Mouse (Mus musculus) olfactory bulb, adult 2 months (tissue): ENCODE results near the gene Spon1. TPM values are rescaled to one million over a fixed set of nuclear protein-coding genes. Genes with fewer than 3 reads are reported as not detected.
A peak's percentile ranks its signal among the peaks of the same experiment; 100 is the strongest.

Experiments
- H3K27ac ChIP-seq: fragments of 200-500 bp; 2 replicates; pipeline ENCODE4 v1.5.1; 2012; ENCODE audit warnings: low read depth, low read length; ENCODE audit not compliant: insufficient read depth
- H3K4me1 ChIP-seq: fragments of 200-500 bp; 2 replicates; pipeline ENCODE4 v1.6.1; 2012; ENCODE audit warnings: low read length; ENCODE audit not compliant: control insufficient read depth, insufficient read depth
- H3K4me3 ChIP-seq: fragments of 200-500 bp; 2 replicates; pipeline ENCODE4 v1.5.1; 2012; ENCODE audit warnings: mild to moderate bottlenecking, low read depth, low read length, moderate library complexity; ENCODE audit not compliant: insufficient read depth
- CTCF ChIP-seq: fragments of 200-500 bp; IDR thresholded peaks from 2 replicates; pipeline ENCODE4 v1.5.1; 2012; ENCODE audit warnings: low read depth, mild to moderate bottlenecking, low read length, moderate library complexity; ENCODE audit not compliant: insufficient read depth
- POLR2A ChIP-seq: fragments of 200-500 bp; IDR thresholded peaks from 2 replicates; pipeline ENCODE4 v1.6.1; 2012; ENCODE audit warnings: mild to moderate bottlenecking, low read depth, low read length, moderate library complexity; ENCODE audit not compliant: insufficient read depth
- WGBS: fragments of 180-500 bp; shearing (Covaris S2); methylation state at CpG from one replicate; pipeline ENCODE4 v1.1.7; 2018; 5-methylcytosine and 5-hydroxymethylcytosine counted together
- polyA plus RNA-seq: library from polyadenylated mRNA; stranded (reverse); fragments of >200 nt; gene quantifications from 2 replicates; pipeline ENCODE4 v1.2.4, GENCODE M21; 2012; ENCODE audit warnings: low replicate concordance; ENCODE audit not compliant: missing spikeins, insufficient read depth, insufficient read length

Spon1 gene
- polyA plus RNA-seq, result not detected in 2 replicates

DNA sequence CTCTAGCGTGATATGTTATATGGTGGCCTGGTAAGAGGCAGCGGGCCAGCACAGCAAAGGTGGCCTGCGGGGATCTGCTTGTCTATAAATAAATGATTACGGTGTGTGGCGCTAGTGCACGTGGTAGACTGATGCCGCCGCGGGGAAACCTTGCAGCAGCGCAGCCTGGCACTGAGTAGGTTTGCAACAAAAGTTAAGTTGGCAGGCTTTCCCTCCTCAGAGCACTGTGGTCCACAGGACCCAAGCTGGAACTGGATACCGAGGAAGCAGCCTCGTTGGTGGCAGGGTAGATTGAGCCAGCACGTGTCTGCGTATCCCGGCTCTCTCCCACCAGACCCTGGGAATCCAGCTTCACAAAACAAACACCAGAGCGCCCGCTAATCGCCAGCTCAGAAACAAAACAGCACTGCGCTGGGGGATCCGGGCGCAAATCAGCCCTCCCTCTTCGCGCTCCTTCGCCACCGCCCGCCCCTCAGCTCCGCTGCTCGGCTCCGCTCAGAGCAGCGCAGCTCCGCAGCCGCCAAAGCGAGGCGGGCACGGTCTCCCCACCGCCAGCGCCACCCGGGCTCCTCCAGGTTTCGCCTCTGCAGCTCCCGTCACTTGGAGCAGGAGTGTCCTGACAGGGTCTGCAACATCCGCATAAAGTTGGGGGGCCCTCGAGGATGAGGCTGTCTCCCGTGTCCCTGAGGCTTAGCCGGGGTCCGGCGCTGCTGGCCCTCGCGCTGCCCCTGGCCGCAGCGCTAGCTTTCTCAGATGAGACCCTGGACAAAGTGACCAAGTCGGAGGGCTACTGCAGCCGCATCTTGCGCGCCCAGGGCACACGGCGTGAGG lies at the start of gene Spon1:
Spon1 (plus strand) TSS at position 332 of the 831 bp plus-strand sequence.
- peak within 1 kb of the TSS; percentile 58 for H3K4me3 ChIP-seq
- 1% methylated on average over 56 of the region's 56 CpGs for WGBS
- TF ChIP-seq CTCF, result no peak
- no peak for TF ChIP-seq POLR2A
- H3K27ac ChIP-seq, result peak within 1 kb of the TSS; percentile 10; the same call in 1 of the 2 replicates
- H3K4me1 ChIP-seq, result peaks cover 10% of the 10 kb centered on the region

DNA sequence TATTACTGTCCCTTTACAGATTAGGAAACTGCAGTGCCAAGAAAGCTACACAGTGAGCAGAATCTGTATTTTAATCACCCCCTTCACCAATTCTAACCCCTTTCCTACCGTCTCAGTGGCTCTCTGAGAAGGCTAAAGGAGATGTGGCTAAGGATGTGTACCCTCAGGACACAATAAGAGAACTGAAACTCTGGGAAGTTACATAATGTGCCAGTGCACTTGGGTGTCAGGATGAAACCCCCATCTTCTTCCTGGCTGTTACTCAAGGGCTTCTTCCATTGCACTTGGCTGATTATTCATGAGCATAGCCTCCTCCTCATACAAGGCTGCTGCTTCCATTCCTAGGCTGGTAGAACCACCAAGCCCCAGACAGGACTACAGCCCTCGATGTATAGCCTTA lies 43.8 kb upstream of the Spon1 start:
- H3K27ac ChIP-seq, result no peak overlapping the region
- 71% methylated on average over 2 of the region's 2 CpGs for whole genome bisulfite sequencing
- H3K4me3 ChIP-seq, result no peak overlapping the region
- H3K4me1 ChIP-seq, result peaks cover 3% of the 10 kb centered on the region; the same call in 1 of the 2 replicates
- TF ChIP-seq CTCF (no peak), POLR2A (no peak)

DNA sequence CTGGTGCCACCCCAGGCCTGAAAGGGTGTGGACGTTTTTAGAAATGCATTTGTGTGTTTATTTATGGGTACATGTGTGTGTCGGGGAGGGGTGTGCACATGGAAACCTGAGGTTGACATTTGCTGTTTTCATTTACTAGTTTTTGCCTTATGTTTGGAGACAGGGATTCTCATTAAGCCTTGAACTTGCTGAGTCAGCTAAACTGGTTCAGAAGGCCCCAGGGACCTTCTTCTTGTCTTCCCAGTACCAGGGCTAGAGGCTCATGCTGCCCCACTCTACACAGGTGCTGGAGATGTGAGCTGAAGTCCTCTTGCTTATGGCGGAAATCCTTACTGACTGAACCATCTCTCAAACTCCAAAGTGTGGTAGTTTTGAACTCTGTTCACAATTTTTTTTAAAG lies 41.9 kb upstream of the Spon1 start:
- WGBS, result 85% methylated on average over 3 of the region's 3 CpGs

DNA sequence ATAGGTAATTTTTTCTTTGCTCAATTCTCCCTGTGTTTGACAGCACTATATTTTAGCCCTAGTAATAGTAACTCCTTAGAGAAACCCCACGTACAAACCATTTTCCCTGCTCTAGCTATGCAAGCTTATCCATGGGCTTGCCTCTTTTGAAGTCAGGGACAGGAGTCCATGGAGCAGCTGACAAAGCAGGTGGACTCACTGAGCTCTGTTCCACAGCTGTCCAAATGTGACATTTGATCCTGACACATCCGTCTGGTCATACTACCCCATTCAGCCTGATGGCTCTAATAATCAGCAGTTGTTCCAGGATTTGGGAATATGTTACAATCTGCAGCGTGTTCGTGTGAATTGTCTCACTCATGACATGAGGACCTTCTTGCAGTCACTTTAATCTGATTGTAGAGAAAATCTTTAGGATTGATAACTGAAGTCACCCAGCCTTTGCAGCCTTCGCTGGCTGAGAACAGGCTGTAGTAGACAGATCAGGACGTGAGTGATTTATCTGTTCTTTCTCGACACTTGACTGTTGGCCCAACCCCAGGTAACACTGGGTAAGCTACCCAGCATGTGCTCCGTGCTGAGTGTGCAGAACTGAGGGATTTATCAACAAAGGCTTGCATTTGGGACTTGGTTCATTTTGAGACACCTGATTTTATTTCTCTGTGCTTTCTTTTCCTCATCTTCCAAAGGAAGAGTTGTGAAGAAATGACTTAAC lies 37.6 kb upstream of the Spon1 start:
- TF ChIP-seq POLR2A (no peak), CTCF (no peak)
- Histone ChIP-seq H3K27ac (no peak overlapping the region), H3K4me3 (no peak overlapping the region), H3K4me1 (peaks cover 3% of the 10 kb centered on the region; the same call in 1 of the 2 replicates)
- 85% methylated on average over 8 of the region's 8 CpGs for WGBS

More for the DNA sequence above, 41.9 kb upstream of the Spon1 start:
- Histone ChIP-seq H3K27ac (no peak overlapping the region), H3K4me1 (peaks cover 3% of the 10 kb centered on the region; the same call in 1 of the 2 replicates), H3K4me3 (no peak overlapping the region)
- no peak for TF ChIP-seq CTCF
- no peak for TF ChIP-seq POLR2A

DNA sequence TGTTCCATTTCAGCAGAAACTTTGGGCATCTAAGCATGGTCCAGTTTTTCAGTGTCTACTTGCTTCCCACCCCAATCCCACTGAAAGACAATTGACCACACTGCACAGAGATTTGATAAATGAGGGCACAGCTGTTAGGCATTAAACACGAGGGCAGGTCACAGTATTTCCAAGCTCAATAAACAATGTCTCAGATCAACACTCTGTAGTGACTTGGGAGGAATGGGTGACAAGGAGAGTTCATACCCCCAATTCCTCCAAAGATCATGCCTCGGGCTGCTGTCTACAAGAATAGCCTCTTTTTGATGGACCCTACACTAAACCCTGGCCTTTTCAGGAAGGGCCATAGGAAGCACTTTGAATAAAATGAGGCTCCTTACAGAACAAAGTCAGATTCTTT lies 36.9 kb upstream of the Spon1 start:
- Histone ChIP-seq H3K4me3 (no peak overlapping the region), H3K4me1 (peaks cover 3% of the 10 kb centered on the region; the same call in 1 of the 2 replicates), H3K27ac (no peak overlapping the region)
- TF ChIP-seq CTCF (no peak), POLR2A (no peak)
- WGBS, result 78% methylated on average over 2 of the region's 2 CpGs

DNA sequence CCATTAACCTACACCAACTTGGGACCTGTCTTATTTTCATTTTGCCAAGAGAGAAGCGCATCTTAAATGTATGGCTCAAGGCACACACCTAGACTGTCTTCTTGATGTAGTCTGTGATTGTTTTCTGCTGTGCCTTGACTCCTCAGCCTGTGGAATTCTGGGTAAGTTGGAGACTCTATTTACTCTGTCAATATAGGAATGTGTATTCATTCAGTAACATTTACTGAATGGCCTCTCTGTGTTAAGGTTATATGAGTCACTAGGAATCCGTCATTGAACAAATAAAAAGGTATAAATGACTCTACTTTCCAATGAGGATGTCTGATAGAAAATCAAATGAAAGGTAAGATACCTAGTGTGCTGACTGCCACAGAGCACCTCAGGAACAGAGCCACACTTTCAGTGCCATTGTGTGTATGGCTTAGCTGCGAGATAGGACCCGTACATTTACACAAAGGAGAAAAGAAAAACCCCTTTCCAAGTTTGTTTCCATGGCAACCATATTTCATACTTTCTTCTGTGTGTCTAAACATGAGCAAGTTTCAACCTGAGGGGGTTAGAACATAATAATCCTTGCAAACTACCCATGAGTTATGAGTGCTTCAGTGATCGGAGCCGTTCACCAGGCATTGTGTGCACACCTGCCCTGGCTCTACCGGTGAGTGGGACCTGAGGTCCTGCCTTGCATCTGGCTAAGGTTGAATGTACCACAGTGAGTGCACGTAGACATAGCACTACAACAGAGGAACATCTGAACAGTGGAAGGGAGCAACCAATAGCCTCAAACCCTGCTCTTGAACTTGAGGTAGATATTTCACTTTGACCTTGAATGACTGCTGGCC lies 35.2 kb upstream of the Spon1 start:
- 84% methylated on average over 8 of the region's 8 CpGs for WGBS
- peaks cover 3% of the 10 kb centered on the region; the same call in 1 of the 2 replicates for H3K4me1 ChIP-seq
- no peak for TF ChIP-seq POLR2A
- no peak for TF ChIP-seq CTCF
- H3K4me3 ChIP-seq, result no peak overlapping the region
- no peak overlapping the region for H3K27ac ChIP-seq

DNA sequence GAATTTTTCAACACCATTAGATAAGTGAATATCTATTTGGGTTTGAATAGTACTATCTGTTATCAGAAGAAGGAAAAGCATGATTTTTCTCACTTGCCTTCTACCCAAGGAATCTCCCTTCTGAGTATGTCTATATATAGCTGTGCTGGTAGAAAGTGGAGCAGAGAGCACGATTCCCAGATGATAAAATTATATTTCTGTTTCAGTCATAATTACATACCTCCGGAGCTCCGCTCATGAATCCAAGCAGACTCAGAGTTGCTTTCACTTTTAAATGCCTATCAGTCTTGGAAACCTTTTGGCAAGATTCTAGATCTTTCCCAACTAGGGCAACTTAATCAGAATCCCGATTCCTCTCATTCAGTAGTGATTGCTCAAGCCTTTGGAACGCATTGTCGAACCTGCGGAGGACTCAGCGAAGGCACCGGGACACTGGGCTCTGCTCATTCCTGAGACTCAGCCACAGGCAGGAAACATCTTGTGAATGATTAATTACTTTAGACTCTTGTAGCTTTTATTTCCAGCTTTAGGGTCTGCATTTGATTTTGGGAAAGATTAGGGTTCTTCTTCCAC lies 27.9 kb upstream of the Spon1 start:
- TF ChIP-seq CTCF (no peak), POLR2A (no peak)
- H3K4me3 ChIP-seq, result no peak overlapping the region
- WGBS, result 68% methylated on average over 9 of the region's 9 CpGs
- peaks cover 3% of the 10 kb centered on the region; the same call in 1 of the 2 replicates for H3K4me1 ChIP-seq
- no peak overlapping the region for H3K27ac ChIP-seq

DNA sequence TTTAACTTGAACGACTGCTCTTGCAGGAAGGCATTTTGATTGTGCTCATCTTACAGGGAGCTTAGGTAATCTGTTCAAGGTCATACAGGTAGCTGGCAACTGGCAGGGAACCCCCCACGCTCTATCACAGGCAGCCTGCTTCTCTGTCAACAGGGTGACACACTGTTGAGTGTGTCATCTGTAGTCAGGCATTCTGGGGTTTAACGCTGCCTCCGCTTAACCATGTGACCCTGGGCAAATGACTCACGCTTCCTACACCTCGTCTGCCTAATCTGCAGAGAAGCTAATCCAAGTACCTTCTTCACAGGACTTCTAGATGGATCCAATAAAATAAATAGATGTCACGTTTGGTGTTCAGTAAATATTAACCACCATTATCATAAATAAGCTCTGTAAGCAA lies 26.6 kb upstream of the Spon1 start:
- TF ChIP-seq CTCF (no peak), POLR2A (no peak)
- Histone ChIP-seq H3K27ac (no peak overlapping the region), H3K4me1 (peaks cover 3% of the 10 kb centered on the region; the same call in 1 of the 2 replicates), H3K4me3 (no peak overlapping the region)
- WGBS, result 86% methylated on average over 7 of the region's 7 CpGs
